Mouse (Mus musculus) NIH3T3 (cell line): ENCODE measurements at regions not wholly inside any gene's neighbourhood (a gene's known extent, or its start where the extent isn't known, plus 50 kb on each side); places are given as distances from the start of the nearest gene placed in this dataset.

Source experiments
- DNase-seq: peaks from one replicate; pipeline ENCODE4 v3.0.0-alpha.2; 2012; ENCODE audit warnings: low read depth

GRCm38 (mm10) chr9:59232682-59233081 lies 58.7 kb upstream of the Adpgk start:
- DNase-seq = no peak

- no peak for DNase-seq
Observed at GRCm38 (mm10) chr9:59231947-59232346, 59.4 kb upstream of the Adpgk start.

- DNase-seq = no peak
Observed at GRCm38 (mm10) chr9:59231186-59231585, 60.2 kb upstream of the Adpgk start.

- no peak for DNase-seq
Observed at GRCm38 (mm10) chr9:59230161-59230560, 61.2 kb upstream of the Adpgk start.

GRCm38 (mm10) chr9:59227948-59228347 lies 63.4 kb upstream of the Adpgk start:
- DNase-seq = no peak

- no peak for DNase-seq
Observed at GRCm38 (mm10) chr9:59226361-59226760, 65.0 kb upstream of the Adpgk start.

- DNase-seq = no peak
Observed at GRCm38 (mm10) chr9:59219277-59219676, 72.1 kb upstream of the Adpgk start.

- DNase-seq = no peak
Observed at GRCm38 (mm10) chr9:59202654-59203514, 88.5 kb upstream of the Adpgk start.

- DNase-seq = no peak
Observed at GRCm38 (mm10) chr9:59199495-59200196, 91.7 kb upstream of the Adpgk start.

- DNase-seq = no peak
Observed at GRCm38 (mm10) chr9:59198221-59198875, 93.0 kb upstream of the Adpgk start.

GRCm38 (mm10) chr9:59197506-59197905 lies 93.9 kb upstream of the Adpgk start:
- no peak for DNase-seq

- DNase-seq = no peak
Observed at GRCm38 (mm10) chr9:59193971-59194370, 97.4 kb upstream of the Adpgk start.

- DNase-seq = peak; percentile 76
Observed at GRCm38 (mm10) chr9:59189141-59189540, 102.2 kb upstream of the Adpgk start.

GRCm38 (mm10) chr9:59188411-59188810 lies 102.9 kb upstream of the Adpgk start:
- DNase-seq = peak; percentile 8

GRCm38 (mm10) chr9:59186326-59186725 lies 105.0 kb upstream of the Adpgk start:
- no peak for DNase-seq

GRCm38 (mm10) chr9:59184089-59184488 lies 107.3 kb upstream of the Adpgk start:
- DNase-seq = no peak

- DNase-seq = no peak
Observed at GRCm38 (mm10) chr9:59182906-59183305, 108.5 kb upstream of the Adpgk start.

GRCm38 (mm10) chr9:59182490-59182889 lies 108.9 kb upstream of the Adpgk start:
- peak; percentile 62 for DNase-seq

GRCm38 (mm10) chr9:59171576-59171975 lies 119.8 kb upstream of the Adpgk start:
- DNase-seq = no peak

- no peak for DNase-seq
Observed at GRCm38 (mm10) chr9:59163390-59163976, 127.2 kb upstream of the Neo1 start.

GRCm38 (mm10) chr9:59162954-59163353 lies 126.7 kb upstream of the Neo1 start:
- no peak for DNase-seq

- DNase-seq = no peak
Observed at GRCm38 (mm10) chr9:59157663-59158062, 121.4 kb upstream of the Neo1 start.
